ENCODE assay signal across 19 mouse cellular contexts in the genomic region with DNA sequence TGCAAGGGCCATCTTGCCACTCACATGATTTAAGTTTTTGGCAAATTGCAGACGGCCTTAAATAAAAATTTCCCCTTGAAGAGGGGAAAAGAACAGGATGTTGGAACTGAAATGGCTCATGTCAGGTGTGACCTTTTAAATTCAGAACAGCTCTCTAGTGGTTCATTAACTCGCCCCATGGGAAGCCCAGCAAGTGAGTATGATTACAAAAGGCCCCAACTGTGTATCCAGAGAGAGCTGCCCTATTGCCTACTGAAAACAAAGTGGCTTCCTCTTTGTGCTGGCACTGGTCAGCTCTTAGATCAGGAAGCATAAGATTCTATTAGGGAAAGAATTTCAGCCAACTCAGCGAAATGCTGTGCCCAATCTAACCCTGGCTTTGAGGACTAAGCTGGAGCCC.
DNase-seq lines count a peak whose midpoint lies in the region; TF ChIP-seq lines count a peak whose summit lies in the region.
"Had no signal": no experiment of that assay in that cellular context is flagged by ENCODE, and none has a peak within 500 bp of the region (broad histone marks: within the 10 kb centered on the region; RNA-seq: fewer than 3 reads in every experiment).

No protein-coding gene starts in this region.

- H3K4me1 ChIP-seq in CH12.LX (ENCODE audit: control insufficient read depth in 1 of 2, insufficient read depth in 2 of 2), result peaks cover 0 to 28% of the 10 kb centered on the region in 2 experiments; a peak in 2 of 4 replicates
- H3K4me1 ChIP-seq: embryonic facial prominence, embryonic 13.5 days; hindbrain, embryonic 10.5 days; limb, embryonic 10.5 days had no signal

- no peak overlapping the region for H3K27ac ChIP-seq in CH12.LX (ENCODE audit: insufficient read depth, low read depth)
- H3K27ac ChIP-seq: embryonic facial prominence, embryonic 13.5 days; heart, adult 2 months; hindbrain, embryonic 10.5 days; limb, embryonic 10.5 days; liver, embryonic 14.5 days had no signal

- no peaks in the 10 kb centered on the region for H3K36me3 ChIP-seq in CH12.LX (replicated peaks in 1 of 2; ENCODE audit: control insufficient read depth in 1 of 2, insufficient read depth in 1 of 2, low read length in 1 of 2)
- H3K36me3 ChIP-seq: embryonic facial prominence, embryonic 13.5 days; hindbrain, embryonic 10.5 days; limb, embryonic 10.5 days had no signal

- H3K9me3 ChIP-seq in CH12.LX (replicated peaks; ENCODE audit: low read length), result no peaks in the 10 kb centered on the region
- H3K9me3 ChIP-seq: embryonic facial prominence, embryonic 13.5 days; hindbrain, embryonic 10.5 days; limb, embryonic 10.5 days; megakaryocyte, embryonic 14.5 days had no signal

- H3K4me2 ChIP-seq in CH12.LX (ENCODE audit: insufficient read depth, low read depth, poor library complexity, severe bottlenecking), result no peak overlapping the region
- H3K4me2 ChIP-seq: embryonic facial prominence, embryonic 13.5 days had no signal

- dilution Hi-C loops in CH12.LX (cut with MboI; ENCODE audit: extremely low pct_ligation_motif_present, extremely low pct_unique_long_range_greater_than_20kb, low sequenced_read_pairs), result no loop called here

- no peak for TF ChIP-seq EP300 in CH12.LX (IDR thresholded peaks at IDR 0.05; ENCODE audit: low read length)

- in situ Hi-C loops in CH12.LX (cut with MboI; ENCODE audit: low pct_ligation_motif_present, low pct_unique_long_range_greater_than_20kb, low sequenced_read_pairs), result no loop called here

- H3K9ac ChIP-seq in CH12.LX (ENCODE audit: insufficient read depth, low read depth), result no peak overlapping the region
- H3K9ac ChIP-seq: embryonic facial prominence, embryonic 13.5 days; liver, embryonic 14.5 days had no signal

- no peak overlapping the region for H3K4me3 ChIP-seq in CH12.LX (replicated peaks in 1 of 3; ENCODE audit: low read depth in 2 of 3, low read length in 2 of 3, poor library complexity in 1 of 3)
- H3K4me3 ChIP-seq: embryonic facial prominence, embryonic 13.5 days; heart, adult 2 months; hindbrain, embryonic 10.5 days; limb, embryonic 10.5 days; megakaryocyte, embryonic 14.5 days had no signal

- H3K79me2 ChIP-seq in CH12.LX (replicated peaks; ENCODE audit: control insufficient read depth, extremely low read depth, insufficient read depth, poor library complexity, severe bottlenecking), result no peaks in the 10 kb centered on the region

- no peak for TF ChIP-seq RAD21 in CH12.LX (IDR thresholded peaks at IDR 0.05; ENCODE audit: low read depth, low read length)

- DNase-seq in embryo, embryonic 10.5 days (ENCODE audit: low spot score), result peak; percentile 0
- no peak for DNase-seq in embryo, embryonic 9.5 days (ENCODE audit: extremely low spot score)
- peak; percentile 3 for DNase-seq in kidney, postnatal 10 days
- DNase-seq in kidney, adult 11 months, result no peak
- peak; percentile 24 for DNase-seq in CH12.LX (ENCODE audit: extremely low read depth)
- DNase-seq in adipocyte (ENCODE audit: low spot score), result peak; percentile 24
- DNase-seq in urinary bladder, adult 2 months (ENCODE audit: low spot score), result no peak
- DNase-seq in thymus, adult 18-20 months, result no peak
- DNase-seq: adrenal gland, adult 2 months; B cell, adult 2 months; gastrocnemius, postnatal 14 days; heart, adult 2 months; layer of hippocampus, postnatal 36 days; lung, postnatal 10 days had no signal

- no peaks in the 10 kb centered on the region for H3K27me3 ChIP-seq in CH12.LX (replicated peaks)
- H3K27me3 ChIP-seq: embryonic facial prominence, embryonic 13.5 days had no signal

- no peak for TF ChIP-seq POLR2A in CH12.LX (IDR thresholded peaks at IDR 0.05; ENCODE audit: low read depth, low read length)

- TF ChIP-seq CTCF in CH12.LX (conservative IDR thresholded peaks at IDR 0.05 in 1 of 2, IDR thresholded peaks at IDR 0.05 in 1 of 2; ENCODE audit: low read depth in 2 of 2, low read length in 2 of 2), result no peak

TF ChIP-seq in CH12.LX, 34 proteins besides CTCF, POLR2A, EP300 and RAD21:
- TF ChIP-seq MAFK (IDR thresholded peaks at IDR 0.05; ENCODE audit: insufficient replicate concordance, low read length) (peak; percentile 49; the same call in 1 of the 2 replicates), BHLHE40 (IDR thresholded peaks at IDR 0.05; ENCODE audit: low read depth, low read length) (no peak), HCFC1 (IDR thresholded peaks at IDR 0.05; ENCODE audit: low read depth, low read length) (no peak), ZNF384 (IDR thresholded peaks at IDR 0.05; ENCODE audit: low read depth, low read length) (no peak)

Comparison
In these comparisons a context has a peak if more than half of its experiments do, and no peak if none do; other contexts are left out.
1. DNase-seq: peak in embryo, embryonic 10.5 days (single experiment), kidney, postnatal 10 days (single experiment), CH12.LX (single experiment) and adipocyte (single experiment); none in embryo, embryonic 9.5 days (single experiment), kidney, adult 11 months (single experiment), urinary bladder, adult 2 months (single experiment) and thymus, adult 18-20 months (0 of 2).